Mouse (Mus musculus) frontal cortex, adult 2 months (tissue): ENCODE measurements around the gene 1700037H04Rik. TPM values are rescaled to one million over a fixed set of nuclear protein-coding genes. Genes with fewer than 3 reads are reported as not detected.
A peak's percentile ranks its signal among the peaks of the same experiment; 100 is the strongest.

Experiments used
- DNase-seq, 2 experiments: peaks; one replicate each; pipeline ENCODE4 v3.0.0; 2022; ENCODE audit warnings: low spot score in 1 of 2; ENCODE audit errors: extremely low spot score in 1 of 2
- polyA plus RNA-seq: library from polyadenylated mRNA; depleted of rRNA; stranded (reverse); fragments of >200 nt; gene quantifications from 2 replicates; pipeline ENCODE4 v1.2.3, GENCODE M21; 2012

1700037H04Rik gene
- polyA plus RNA-seq, 1 experiment, result 104 TPM

DNA sequence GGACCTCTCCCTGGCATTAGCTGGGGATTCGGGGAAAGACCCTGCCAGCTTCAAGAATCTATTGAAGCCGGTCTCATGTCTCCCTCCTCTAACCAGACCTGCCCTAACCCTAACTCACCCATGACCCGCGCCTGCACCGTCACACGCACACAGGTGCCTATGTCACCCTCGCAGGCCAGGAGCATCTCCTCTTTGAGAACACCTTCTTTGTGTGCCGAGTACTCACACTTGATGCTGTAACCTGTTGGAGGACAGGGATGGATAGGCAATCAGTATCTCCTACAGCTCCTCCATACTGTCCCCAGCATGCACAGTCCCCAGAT is 12.9 kb downstream of the 1700037H04Rik start:
- DNase-seq, result no peak

DNA sequence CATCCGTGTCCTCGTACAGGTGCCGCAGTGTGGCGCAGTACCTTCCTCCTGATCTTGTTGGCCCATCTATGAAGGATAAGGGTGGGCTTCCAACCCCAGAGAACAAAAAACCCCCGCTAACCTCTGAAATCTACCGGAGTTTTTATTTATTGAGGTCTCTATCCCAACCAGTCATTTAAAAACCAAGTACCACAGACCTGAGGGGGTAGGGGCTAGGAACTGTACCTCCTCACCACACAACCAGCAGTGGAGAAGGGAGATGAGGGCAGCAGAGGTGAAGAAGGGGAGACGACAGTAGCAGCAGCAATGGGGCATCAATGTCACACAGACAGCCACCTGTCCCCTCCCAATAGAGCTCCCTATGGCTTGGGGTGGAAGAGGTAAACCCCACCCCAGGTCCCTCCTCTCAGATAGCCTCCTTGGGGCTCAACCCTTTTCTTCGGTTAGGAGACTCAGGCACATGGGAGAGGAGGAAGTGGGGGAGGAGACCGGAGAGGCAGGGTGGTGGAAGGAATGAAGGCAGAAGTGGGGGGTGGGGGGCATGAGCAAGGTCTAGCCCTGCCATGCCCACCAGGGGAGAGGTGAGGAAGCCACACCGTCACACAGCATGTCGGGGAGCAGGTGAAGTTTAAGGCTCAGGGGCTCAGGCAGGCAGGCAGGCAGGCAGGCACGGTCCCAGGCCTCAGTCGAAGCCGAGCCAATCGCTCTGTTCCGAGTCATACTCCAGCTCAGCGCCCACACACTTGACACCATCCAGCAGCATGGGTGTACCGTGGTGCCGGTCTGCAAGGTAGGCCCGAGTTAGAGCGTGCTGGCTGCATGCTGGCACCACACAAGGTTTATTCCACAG is 13.5 kb downstream of the 1700037H04Rik start:
- peak in 1 of 2 experiments; percentile 44 for DNase-seq

DNA sequence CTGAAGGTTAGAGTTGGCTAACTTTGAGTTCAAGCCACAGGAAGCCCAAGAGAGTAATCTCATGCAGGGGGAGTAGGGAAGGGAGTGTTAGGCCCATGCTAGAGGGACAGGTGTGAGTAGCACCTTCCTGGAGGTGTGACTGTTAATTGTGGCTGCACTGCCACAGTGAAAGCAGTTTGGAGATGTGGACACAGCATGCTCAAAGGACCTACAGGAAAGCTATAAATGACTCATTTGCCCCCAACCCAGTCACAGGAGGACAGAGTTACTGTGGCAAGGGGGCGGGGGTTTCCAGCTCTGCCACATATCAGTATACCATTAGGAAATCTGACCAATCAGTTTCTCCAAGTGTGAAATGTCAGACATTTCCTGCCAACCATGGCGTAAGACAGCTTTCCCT is 14.3 kb downstream of the 1700037H04Rik start:
- no peak for DNase-seq

DNA sequence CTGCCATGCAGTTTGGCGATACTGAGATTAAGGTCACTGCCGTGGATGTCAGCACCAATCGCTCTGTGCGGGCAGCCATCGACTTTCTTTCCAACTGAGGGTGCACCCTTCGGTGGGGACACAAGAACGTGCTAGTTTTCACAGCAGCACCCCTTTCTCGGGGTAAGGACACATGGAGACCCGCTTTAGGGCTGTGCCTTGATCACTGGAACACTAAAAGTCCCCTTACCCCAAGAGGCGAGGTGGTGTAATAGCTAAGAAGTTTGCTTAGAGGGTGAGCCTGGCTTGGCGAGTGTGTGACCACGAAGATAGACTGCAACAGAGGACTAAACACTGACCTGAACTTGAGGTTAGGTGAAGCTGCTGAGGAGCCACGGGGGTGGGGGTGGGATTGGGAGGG is 14.8 kb downstream of the 1700037H04Rik start:
- no peak for DNase-seq

DNA sequence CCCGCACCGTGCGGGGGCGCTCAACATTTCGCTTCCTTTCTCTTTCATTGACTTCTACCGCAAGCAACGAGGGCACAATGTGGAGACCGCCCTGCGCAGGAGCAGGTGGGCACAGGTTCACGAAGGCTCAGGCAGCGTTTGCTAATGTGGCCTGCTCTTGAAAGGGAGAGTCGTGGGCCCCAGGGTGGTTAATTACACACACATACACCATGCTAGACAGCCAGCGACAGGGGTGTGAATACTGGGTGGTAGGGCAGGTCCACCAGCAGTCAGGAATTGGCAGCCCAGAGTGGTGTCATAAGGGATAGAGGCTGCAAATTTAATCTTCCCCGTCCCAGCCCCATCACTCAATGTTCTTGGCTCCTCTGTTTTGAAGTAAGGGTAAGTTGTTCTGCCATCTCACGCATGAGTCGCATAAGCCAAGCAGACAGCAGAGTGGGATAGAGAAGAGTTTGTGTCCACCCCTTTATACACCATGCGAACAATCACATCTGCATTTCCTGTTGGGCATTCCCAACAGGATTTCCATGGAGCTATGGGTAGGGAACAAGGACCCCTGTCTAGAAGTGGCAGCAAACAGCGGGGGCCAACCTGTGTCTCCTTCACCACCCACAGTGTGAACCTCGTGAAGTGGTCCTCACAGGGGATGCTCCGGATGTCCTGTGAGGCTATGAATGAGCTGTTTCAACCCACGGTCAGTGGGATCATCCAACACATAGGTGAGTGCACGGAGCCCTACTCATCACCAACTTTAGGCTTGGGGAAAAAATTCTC is 16.7 kb downstream of the 1700037H04Rik start:
- DNase-seq, result no peak

DNA sequence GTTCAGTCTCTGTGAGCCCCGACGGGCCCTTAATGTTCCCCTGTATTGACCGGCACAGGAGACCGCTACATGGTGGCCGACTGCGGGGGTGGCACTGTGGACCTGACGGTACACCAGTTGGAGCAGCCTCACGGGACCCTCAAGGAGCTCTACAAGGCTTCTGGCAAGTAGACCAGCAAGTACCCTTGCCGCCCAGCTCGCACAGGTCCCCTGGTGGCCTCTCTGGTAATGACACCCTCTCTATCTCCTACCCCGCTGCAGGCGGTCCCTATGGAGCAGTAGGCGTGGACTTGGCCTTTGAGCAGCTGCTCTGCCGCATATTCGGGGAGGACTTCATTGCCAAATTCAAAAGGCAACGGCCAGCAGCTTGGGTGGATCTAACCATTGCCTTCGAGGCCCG is 17.3 kb downstream of the 1700037H04Rik start:
- peak in 1 of 2 experiments; percentile 61 for DNase-seq

DNA sequence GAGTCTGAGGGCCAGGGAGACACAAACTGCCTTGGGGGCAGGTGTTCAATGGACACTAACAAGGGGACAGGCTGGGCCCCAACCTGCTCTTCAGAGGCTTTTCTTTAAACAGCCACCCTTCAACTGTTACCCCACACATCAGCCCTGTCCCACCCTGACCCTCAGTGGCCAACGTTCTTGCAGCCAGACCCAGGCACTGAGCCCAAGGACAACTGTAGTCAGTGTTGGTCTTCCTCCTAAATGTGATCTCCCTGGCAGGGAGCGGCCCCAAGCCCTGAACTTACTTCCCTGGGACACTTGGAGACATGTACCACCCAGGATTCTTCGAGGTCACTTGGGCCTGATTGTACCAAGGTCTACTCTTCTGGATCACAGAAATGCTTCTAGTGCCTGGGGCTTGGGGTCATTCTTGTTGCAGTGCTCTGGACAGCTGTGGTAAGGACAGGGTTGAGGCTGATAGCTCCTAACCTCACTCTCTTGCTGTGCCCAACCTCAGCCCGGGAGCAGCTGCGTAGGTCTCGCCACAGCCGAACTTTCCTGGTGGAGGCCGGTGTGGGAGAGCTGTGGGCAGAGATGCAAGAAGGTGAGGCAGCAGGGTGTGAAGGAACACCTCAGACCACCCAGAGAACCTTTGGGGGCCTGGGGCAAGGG is 18.4 kb downstream of the 1700037H04Rik start:
- DNase-seq, result no peak

DNA sequence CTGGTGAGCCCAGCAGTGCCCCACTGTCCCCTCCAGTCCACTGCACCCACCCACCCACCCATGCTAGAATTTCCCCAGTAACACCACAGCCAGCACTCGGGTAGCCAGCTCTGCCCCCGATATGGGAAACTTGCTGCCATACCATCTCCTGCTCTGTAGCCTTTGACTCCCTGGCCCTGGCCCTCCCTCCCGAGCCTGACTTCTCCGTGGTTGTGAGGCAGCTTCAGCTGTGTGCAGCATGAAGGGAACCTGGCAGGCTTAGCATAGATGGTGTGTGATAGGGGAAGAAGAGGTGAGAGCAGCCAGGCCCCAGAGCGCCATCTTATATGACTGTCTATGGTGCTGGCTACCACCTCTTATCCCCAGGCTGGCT is 19.4 kb downstream of the 1700037H04Rik start:
- DNase-seq, result no peak

DNA sequence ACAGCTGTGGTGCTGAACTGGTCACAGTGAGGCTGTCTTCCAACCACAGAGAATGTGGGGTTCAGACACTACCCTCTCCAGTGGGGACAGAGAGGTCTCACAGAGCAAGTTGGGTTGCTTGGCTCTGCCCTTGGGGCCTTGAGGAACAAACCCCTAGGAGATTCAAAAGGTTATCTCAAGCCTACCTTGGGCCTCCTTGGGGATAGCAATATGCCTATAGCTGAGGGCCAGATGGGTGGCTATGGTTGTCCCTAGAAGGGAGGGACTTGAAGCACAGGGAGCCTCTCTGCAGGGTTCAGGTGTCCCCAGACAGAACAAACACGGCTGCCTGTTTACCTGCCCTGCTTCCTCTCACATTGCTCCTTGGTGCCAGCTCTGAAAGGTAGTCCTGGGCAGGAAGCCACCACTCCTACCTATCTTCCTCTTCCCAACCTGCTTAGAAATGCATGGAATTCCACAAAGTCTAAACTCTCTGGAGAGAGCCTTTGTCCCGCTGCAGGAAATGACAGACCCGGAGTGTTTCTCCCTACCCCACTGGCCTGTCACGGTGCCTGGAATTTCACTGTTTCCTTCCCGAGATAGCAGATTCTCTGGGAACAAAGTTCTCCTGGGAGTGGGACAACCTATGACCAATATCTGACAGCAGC is 19.9 kb downstream of the 1700037H04Rik start:
- DNase-seq, result no peak

DNA sequence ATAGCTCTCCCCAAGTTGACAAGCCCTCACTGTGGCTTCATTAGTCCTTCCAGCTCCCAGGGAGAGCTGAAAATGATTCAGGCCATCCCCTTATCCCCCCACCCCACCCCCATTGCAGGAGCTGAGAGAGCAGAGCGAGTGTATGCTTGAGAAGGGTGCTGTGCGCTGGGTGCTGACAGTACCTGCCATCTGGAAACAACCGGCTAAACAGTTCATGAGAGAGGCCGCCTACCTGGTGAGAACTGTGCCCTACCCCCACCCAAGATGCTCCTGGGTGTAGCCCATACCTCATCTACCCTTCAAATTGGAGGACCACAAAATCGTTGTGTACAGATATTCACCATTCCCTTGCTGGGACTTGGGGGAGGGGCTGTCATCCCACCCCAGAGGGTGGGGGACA is 20.6 kb downstream of the 1700037H04Rik start:
- DNase-seq, result no peak

DNA sequence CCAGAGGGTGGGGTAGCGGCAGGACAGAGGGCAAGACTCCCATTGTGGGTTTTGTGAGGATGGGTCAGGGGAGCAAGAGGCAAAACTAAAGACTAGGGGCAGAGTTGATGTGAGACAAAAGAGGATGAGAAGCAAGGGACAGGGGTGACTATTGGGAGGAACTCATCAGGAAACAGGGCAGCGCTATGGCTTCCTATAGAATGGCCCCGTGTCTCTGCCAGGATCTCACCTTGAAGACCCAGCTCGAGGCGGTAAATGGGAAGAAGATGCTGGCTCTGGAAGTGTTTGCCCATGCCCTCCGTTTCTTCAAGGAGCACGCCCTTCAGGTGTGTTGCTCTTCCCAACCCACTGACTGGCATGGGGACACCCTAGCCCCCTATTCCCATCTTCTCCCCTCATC is 21.1 kb downstream of the 1700037H04Rik start:
- DNase-seq, result no peak

DNA sequence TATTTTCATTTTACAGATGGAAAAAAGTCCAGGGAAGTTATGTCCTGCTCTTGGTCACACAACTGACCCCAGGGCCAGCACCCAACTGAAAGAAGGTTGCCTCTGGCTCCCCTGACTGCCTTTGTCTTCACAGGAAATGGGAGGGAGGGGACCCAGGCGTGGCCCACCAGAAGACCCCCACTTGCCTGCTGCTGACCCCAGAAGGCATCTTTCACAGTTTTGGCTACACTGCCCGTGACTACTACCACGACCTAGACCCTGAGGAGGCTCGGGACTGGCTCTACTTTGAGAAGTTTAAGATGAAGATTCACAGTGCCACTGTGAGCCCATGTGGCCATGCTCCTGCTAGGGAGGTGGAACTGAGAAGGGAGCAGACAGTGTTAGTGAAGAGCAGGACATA is 21.6 kb downstream of the 1700037H04Rik start:
- DNase-seq, result no peak

DNA sequence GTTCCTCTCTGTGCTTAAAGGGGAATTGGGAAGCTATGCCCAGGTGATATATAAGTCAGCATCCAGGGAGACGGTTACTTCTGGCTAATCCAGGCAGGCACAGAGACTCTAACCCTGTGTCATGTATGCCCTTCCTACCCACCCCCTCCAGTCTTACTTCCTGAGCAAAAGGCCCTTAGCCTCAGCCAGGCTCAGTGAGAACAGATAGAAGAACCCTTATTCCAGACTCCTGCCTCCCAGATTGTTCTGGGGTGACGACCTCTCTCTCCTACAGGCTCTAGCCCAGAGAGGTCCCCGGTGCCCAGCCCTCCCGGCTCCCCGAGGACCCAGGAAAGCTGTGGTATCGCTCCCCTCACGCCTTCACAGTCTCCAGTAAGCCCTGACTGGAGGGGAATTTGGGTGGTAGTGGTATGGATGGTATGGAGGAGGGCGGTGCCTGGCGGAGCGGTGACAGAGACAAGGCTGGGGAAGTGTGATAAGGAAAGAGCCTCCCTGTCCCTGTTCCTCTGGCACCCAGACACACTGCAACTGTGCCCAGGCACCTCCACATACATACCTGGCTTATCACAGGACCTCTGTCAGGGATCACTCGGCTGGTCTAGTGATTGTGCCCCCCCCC is 24.3 kb downstream of the 1700037H04Rik start:
- no peak for DNase-seq

DNA sequence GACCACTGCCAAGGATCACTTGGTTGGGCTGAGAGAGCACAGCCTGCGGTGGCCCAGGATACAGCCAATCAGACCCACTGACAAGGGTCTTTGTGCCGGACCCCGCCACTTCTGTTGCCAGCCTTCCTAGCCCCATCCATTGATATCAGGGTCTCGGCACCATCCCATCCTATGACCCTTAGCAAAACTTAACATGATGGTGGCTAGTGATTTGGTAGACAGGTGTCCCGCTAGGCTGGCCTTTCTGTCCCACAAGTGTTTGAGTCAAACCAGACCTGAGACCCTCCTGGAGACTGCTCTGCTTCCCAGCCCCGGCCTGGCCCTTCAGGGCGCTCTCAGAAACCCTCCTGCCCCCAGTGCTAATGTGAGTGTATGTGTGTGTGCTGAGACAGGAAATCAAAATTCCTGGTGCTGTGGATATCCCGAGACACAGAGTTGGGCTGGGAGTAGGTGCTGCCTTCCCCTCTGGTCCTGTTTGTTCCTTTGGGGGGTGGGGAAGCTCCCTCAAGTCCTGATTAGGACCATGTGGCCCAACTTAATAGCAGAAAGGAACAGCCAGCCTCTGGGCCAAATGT is 25.0 kb downstream of the 1700037H04Rik start:
- no peak for DNase-seq

DNA sequence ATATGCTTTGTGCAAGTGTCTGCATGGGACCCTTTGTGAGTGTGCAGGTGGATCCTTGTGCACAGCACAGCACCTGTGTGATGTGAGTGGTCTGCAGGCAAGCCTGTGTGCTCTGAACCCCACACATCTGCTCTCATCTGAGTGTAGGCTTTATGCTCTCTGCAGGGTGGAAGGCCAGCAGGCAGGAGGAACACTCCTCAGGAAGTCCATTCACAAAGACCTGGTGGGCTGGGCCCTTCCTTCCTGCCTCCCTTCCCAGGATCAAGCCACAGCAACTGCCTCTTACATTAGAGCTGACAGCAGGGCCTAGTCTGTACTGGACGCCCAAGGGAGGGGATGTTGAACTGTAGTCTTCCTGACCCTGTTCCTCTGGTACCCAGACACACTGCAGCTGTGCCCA is 25.5 kb downstream of the 1700037H04Rik start:
- DNase-seq, result no peak

DNA sequence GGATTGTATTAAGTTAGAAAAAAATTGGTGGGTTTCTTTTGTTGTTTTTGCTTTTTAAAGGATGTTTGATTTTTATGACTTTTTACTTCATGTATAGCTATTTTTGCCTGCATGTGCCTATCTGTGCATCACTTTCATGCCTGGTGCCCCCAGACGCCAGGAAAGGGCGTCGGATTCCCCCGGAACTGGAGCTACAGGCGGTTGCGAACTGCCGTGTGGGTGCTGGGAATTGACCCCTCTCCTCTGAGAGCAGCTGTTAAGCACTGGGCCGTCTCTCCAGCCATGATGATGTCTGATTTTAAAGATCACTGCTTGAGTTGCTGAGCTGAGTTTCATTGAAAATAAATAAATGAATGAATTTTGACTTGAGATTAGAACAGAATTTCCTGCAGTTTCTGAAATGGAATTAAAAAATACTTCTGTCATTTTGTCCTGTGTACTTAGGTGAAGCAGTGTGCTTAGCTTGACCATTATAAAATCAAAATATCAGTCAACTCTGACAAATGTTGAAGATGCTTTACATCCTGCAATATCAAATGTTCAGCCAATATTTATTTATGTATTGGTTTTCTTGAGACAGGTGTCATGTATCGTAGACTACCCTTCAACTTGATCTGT is 26.8 kb downstream of the 1700037H04Rik start, which contains the start of gene Gm11037:
Gene Gm11037 (plus strand): TSS at position 568 of the 618 bp plus-strand sequence.
- DNase-seq, result no peak

DNA sequence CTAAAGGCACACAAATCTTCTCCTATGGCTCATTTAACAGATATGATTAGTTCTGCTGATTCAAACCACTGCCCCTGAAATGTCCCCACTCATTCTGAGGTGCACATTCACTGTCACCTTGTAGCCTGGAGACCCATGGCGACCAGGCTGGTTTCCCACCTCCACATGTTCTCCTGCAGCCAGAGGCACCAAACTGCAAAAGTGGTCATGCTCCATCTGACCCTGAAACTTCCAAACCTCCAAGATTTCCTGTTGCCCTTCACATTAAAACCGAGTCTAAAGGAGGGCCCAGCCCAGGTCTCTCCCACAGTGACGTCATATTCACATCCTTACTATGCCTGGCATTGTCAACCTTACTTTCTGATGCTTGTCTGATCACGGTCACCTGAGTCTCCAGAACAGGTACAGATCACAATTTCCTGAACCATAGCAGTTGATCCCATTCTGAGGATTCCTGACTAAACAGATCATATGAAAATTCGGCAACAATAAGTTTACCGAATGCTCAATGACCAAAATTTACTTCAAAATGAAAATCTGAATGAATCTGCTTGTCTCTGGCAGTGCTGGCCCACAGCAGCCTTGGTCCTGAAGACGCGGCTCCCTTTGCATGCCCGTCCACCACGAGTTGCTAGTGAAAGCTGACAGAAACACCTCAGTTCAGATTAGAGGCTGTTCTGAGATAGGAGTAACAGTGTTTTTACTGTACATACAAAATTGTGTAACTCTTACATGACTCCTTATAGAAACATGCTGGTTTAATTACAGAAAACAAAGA is 27.6 kb downstream of the 1700037H04Rik start:
- DNase-seq, result no peak

DNA sequence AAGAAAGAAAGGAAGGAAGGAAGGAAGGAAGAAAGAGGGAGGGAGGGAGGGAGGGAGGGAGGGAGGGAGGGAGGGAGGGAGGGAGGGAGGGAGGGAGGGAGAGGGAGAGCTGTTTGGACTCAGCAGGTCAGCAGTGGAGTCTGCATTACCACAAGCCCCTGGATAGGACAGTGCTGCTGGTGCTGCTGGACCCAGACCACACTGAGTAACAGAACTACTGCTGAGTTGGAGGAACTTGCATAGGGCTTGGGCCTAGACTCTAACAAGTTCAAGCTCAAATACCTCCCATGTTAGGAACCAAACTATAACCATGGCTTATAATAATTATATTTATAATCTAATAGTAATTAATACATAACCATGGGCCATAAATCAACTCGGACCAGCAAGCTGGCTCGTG is 29.0 kb downstream of the 1700037H04Rik start:
- DNase-seq, result no peak

DNA sequence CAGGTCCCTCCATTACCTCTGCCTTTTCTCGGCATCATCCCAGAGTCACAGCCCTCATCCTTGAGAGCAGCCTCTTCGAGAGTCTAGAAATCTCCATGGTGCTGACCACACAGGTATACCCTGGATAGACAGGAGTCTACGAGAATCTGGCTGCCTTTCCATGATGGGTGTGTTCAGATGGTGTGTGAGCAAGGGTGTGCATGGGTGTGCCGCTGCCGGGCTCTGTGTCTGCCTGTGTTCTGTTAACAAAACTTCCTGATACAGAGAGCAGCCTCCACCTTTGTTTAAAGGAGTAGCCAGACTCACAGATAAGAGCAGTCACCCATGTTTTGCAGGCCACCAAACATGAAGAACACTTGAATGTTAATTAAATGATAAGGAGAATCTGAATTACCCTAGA is 30.0 kb downstream of the 1700037H04Rik start:
- no peak for DNase-seq
